Mouse (Mus musculus) intestine, embryonic 14.5 days (tissue): ENCODE results near the gene Fam19a5. TPM values are rescaled to one million over a fixed set of nuclear protein-coding genes. Genes with fewer than 3 reads are reported as not detected.
A peak's percentile ranks its signal among the peaks of the same experiment; 100 is the strongest.

Source experiments
- ATAC-seq: fragments of 200-750 bp; cut with Nextera tagmentation; replicated peaks from 2 replicates; pipeline ENCODE4 v1.8.0; 2017; ENCODE audit warnings: low read depth, moderate number of reproducible peaks, moderate TSS enrichment, moderate library complexity; ENCODE audit not compliant: low FRiP score, low TSS enrichment
- DNase-seq: peaks from one replicate; pipeline ENCODE4 v3.0.0-alpha.2; 2018; ENCODE audit warnings: low spot score
- H3K27ac ChIP-seq: fragments of 300-500 bp; sonication (generic); 2 replicates; pipeline ENCODE4 v1.5.1; 2014; ENCODE audit warnings: low read depth, mild to moderate bottlenecking, control low read depth
- H3K27me3 ChIP-seq: fragments of 300-500 bp; sonication (generic); replicated peaks from 2 replicates; pipeline ENCODE4 v1.6.1; 2014; ENCODE audit warnings: low read length, control low read depth; ENCODE audit not compliant: control insufficient read depth, insufficient read depth
- H3K36me3 ChIP-seq: fragments of 300-500 bp; sonication (generic); 2 replicates; pipeline ENCODE4 v1.6.1; 2014; ENCODE audit warnings: low read length, control low read depth; ENCODE audit not compliant: control insufficient read depth, insufficient read depth
- H3K4me1 ChIP-seq: fragments of 300-500 bp; sonication (generic); replicated peaks from 2 replicates; pipeline ENCODE4 v1.6.1; 2014; ENCODE audit warnings: low read length, control low read depth, mixed read lengths; ENCODE audit not compliant: control insufficient read depth, insufficient read depth
- H3K4me2 ChIP-seq: fragments of 300-500 bp; sonication (generic); 2 replicates; pipeline ENCODE4 v1.6.1; 2014; ENCODE audit warnings: low read length
- H3K4me3 ChIP-seq: fragments of 300-500 bp; sonication (generic); 2 replicates; pipeline ENCODE4 v1.5.1; 2014; ENCODE audit warnings: low read depth, low read length, control low read depth, mixed read lengths
- H3K9ac ChIP-seq: fragments of 300-500 bp; sonication (generic); 2 replicates; pipeline ENCODE4 v1.6.1; 2014; ENCODE audit warnings: mild to moderate bottlenecking, low read length
- H3K9me3 ChIP-seq: fragments of 300-500 bp; sonication (generic); 2 replicates; pipeline ENCODE4 v1.6.1; 2016; ENCODE audit warnings: low read length, control low read depth; ENCODE audit not compliant: control insufficient read depth
- WGBS: fragments of 180-500 bp; shearing (Covaris S2); extraction: QIAGEN DNeasy Blood & Tissue Kit; methylation state at CpG from one replicate; pipeline ENCODE4 v1.1.7; 2014; 5-methylcytosine and 5-hydroxymethylcytosine counted together
- polyA plus RNA-seq: library from polyadenylated mRNA; unstranded; fragments of >200 nt; fragmentation: Nextera tagmentation; extraction: Ambion mirVana; gene quantifications from 2 replicates; pipeline ENCODE4 v1.2.1, GENCODE M21; 2014

The Fam19a5 gene
- polyA plus RNA-seq, 1 experiment from 2014 or later: 3.7 TPM

DNA sequence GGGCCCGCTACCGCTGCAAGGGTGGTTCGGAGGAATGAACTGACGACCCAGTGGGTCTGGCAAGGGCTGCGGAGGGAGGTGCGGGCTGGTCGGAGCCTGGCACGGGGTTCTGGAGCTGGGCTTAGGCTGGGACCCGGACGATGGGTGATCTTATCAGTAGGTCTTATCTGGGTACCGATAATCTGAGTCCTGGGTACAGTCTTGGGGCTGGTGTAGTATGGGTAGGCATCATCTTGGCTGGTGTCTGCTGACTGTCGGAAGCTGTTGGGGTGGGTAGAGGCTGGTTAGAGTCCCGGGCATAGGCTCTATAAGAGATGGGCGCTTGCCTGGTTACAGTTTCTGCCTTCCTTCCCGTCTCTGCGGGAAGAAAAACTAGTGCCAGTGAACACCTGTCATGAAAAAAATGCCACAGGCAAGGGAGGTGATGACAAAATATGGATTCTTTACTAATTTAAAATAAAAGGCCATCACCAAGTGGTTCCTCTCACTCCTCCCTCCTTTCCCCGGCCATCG, 1.1 kb downstream of the Fam19a5 start:
- Histone ChIP-seq H3K9ac (peak overlapping the region; percentile 37; the same call in 1 of the 2 replicates), H3K4me1 (no peaks in the 10 kb centered on the region), H3K4me2 (peak overlapping the region; percentile 81), H3K36me3 (no peaks in the 10 kb centered on the region), H3K27ac (no peak overlapping the region), H3K9me3 (no peaks in the 10 kb centered on the region), H3K27me3 (peaks cover 74% of the 10 kb centered on the region), H3K4me3 (peak overlapping the region; percentile 41)
- no peak for ATAC-seq
- no peak for DNase-seq
- WGBS: 10% methylated on average over 18 of the region's 18 CpGs

DNA sequence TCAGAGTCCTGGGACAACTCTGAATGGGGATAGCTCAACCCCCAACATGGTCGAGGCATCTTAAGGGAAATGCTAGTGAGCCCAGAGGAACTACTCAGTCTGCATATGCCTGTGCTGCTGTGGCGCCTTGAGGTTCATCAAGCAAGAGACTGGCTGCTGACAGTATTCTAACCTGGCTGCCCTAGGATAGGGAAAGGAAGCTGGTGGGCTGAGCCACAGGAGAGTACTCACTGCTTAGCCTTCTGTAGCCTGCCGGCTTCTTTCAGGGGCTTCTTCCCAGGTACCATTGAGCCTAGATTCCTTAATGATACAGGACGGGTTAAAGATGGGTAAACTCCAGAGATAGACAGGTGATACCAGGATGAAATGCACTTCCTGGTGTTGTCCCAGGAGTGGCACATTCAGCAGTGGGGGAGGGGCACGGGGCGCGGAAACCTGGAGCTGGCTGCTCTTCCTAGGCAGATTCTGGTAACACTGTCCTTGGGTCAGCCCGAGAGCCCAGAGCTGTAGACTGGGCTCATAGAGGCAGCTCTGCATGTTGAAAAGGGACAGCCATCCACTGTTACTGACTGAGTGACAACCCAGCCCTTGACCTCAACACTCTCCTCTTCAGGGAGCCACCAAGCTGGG, 1.7 kb downstream of the Fam19a5 start:
- 21% methylated on average over 8 of the region's 8 CpGs for WGBS
- Histone ChIP-seq H3K27ac (no peak overlapping the region), H3K36me3 (no peaks in the 10 kb centered on the region), H3K9me3 (no peaks in the 10 kb centered on the region), H3K27me3 (peaks cover 80% of the 10 kb centered on the region), H3K4me2 (no peak overlapping the region), H3K9ac (no peak overlapping the region), H3K4me3 (0 out of 2 replicates have a peak overlapping the region, but pooled peaks have one; percentile 41), H3K4me1 (no peaks in the 10 kb centered on the region)
- ATAC-seq (no peak), DNase-seq (no peak)

DNA sequence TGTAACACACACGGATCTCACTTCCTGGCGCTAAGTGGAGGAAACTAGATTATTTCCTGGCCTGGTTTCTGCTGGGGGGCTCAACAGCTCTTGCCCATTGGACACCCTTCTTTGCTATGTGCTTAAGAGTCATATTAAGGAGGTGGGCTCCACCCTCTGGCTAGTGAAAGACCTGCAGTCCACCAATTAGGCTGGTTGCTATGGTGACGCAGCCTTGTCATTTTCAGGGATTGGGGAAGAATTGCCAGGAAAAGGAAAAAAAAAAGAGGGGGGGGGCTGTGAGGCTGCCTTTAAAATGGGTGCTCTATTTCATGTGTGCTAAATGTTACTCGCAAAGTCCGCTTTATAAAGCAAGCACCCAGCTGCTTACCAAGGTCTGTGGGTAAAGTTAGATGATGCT, 2.9 kb downstream of the Fam19a5 start:
- no peak for ATAC-seq
- H3K27me3 ChIP-seq: peaks cover 78% of the 10 kb centered on the region
- 42% methylated on average over 5 of the region's 5 CpGs for WGBS
- no peaks in the 10 kb centered on the region for H3K36me3 ChIP-seq
- H3K4me2 ChIP-seq: no peak overlapping the region
- H3K4me3 ChIP-seq: no peak overlapping the region
- peak; percentile 58 for DNase-seq
- no peaks in the 10 kb centered on the region for H3K9me3 ChIP-seq
- H3K27ac ChIP-seq: no peak overlapping the region
- H3K9ac ChIP-seq: no peak overlapping the region
- H3K4me1 ChIP-seq: no peaks in the 10 kb centered on the region

DNA sequence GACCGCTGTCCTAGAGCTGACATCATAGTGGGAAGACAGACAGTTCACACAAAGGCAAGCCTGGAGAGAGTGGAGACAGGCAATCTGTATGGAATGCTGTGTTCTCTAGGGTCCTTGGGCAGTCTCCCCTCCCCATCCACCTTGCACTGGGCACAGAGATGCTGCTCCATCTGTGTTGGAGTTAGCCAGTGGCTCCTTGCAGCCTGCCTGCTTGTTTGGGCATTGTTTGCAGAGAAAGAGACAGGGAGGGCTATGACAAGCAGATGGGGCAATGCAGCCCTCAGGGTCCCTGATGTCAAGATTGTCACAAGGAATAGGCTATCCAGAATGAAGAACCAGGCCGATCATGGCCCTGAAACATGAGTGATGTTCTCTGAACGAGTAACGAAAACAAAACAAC, 5.6 kb downstream of the Fam19a5 start:
- H3K9me3 ChIP-seq: no peaks in the 10 kb centered on the region
- H3K4me3 ChIP-seq: no peak overlapping the region
- H3K27me3 ChIP-seq: peaks cover 53% of the 10 kb centered on the region
- WGBS: 78% methylated on average over 4 of the region's 4 CpGs
- H3K36me3 ChIP-seq: no peaks in the 10 kb centered on the region
- H3K9ac ChIP-seq: no peak overlapping the region
- H3K4me1 ChIP-seq: no peaks in the 10 kb centered on the region
- H3K4me2 ChIP-seq: no peak overlapping the region
- DNase-seq (no peak), ATAC-seq (no peak)
- no peak overlapping the region for H3K27ac ChIP-seq

DNA sequence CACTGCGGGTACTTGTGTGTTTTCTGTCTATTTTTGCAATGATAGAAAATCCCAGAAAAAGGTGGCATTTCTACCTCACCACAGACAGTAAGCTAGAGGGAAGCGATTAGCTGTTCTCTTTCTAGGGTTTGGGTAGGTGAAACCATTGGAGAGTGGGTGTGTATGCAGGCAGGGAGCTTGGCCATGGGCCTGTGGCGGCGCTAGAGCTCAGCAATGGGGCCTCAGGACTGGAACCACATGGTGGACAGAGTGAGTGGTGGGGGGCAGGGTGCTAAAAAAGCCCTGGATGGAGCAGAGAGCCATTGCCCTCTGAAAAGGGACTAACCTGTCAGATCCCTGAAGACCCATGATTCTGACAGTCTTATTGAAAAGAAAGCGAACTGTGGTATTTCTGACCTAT, 6.7 kb downstream of the Fam19a5 start:
- peaks cover 43% of the 10 kb centered on the region for H3K27me3 ChIP-seq
- ATAC-seq (no peak), DNase-seq (no peak)
- H3K27ac ChIP-seq: no peak overlapping the region
- 51% methylated on average over 5 of the region's 5 CpGs for WGBS
- H3K9ac ChIP-seq: no peak overlapping the region
- no peaks in the 10 kb centered on the region for H3K9me3 ChIP-seq
- no peak overlapping the region for H3K4me2 ChIP-seq
- no peak overlapping the region for H3K4me3 ChIP-seq
- no peaks in the 10 kb centered on the region for H3K36me3 ChIP-seq
- H3K4me1 ChIP-seq: no peaks in the 10 kb centered on the region

DNA sequence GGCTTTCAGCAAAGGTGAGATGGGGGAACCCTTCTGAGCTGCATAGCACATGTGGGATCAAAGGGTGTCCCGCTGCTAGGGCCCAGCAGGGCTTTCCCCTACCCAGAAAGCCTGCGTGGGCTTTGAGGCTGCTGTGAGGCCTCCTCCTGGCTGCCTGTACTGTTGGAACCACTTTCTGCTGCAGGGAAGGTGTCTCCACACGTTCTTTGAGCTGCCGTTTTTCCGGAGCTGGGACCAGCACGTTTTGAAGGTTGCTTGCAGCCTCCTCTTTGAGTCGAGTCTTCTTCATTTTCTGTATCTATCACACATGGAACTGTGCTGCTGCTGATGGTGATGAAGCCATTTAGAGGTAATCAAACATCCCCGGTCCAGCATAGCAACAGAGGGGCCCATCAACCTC, 7.5 kb downstream of the Fam19a5 start:
- no peaks in the 10 kb centered on the region for H3K4me1 ChIP-seq
- DNase-seq: no peak
- ATAC-seq: no peak
- no peak overlapping the region for H3K27ac ChIP-seq
- no peaks in the 10 kb centered on the region for H3K36me3 ChIP-seq
- WGBS: 30% methylated on average over 8 of the region's 8 CpGs
- no peak overlapping the region for H3K4me3 ChIP-seq
- H3K27me3 ChIP-seq: peaks cover 35% of the 10 kb centered on the region
- no peak overlapping the region for H3K4me2 ChIP-seq
- no peaks in the 10 kb centered on the region for H3K9me3 ChIP-seq
- no peak overlapping the region for H3K9ac ChIP-seq

DNA sequence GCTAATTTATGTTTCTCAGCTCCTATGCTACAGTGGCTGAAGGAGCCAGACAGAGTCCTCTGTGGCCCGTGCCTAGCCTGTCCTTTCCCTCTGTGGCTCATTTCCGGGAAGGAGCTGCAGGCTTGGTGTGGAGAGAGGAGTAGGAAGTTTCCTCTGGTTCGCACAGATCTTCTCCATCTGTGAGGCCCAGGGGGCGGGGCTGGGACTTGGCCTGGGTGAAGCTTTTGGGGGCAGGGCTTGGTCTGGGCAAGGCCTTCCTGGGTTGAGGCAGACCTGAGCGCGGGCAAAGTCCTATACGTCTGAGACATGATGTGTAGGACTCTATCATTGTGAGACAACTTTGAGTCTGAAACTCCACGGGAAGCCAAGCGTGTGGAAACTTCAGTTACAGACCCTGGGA, 11.7 kb downstream of the Fam19a5 start:
- 75% methylated on average over 9 of the region's 9 CpGs for WGBS
- no peaks in the 10 kb centered on the region for H3K9me3 ChIP-seq
- no peak overlapping the region for H3K9ac ChIP-seq
- H3K27me3 ChIP-seq: peaks cover 3% of the 10 kb centered on the region; the same call in 1 of the 2 replicates
- no peak overlapping the region for H3K4me2 ChIP-seq
- ATAC-seq (no peak), DNase-seq (no peak)
- H3K36me3 ChIP-seq: no peaks in the 10 kb centered on the region
- H3K27ac ChIP-seq: no peak overlapping the region
- H3K4me1 ChIP-seq: no peaks in the 10 kb centered on the region
- H3K4me3 ChIP-seq: no peak overlapping the region

DNA sequence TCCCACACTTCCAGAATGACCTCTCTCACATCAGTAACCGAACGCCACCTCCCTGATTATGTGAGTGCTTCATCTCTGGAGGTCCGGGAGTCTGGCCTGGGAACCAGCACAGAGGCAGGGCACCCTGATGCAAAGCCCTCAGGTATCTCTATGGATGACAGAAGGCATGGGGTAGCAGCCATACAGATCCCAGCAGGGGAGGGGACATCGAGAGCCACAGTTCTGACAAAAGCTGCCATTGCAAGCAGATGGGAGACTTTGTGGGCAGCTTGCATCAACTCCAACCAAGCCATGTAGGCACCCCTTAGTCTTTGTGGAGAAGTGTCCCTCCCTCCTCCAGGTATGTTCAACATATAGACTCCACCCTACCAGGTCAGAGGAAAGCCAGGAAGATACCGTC, 20.2 kb downstream of the Fam19a5 start:
- no peak for ATAC-seq

More for the DNA sequence above, 20.2 kb downstream of the Fam19a5 start:
- no peaks in the 10 kb centered on the region for H3K36me3 ChIP-seq
- no peaks in the 10 kb centered on the region for H3K9me3 ChIP-seq
- no peaks in the 10 kb centered on the region for H3K27me3 ChIP-seq
- no peaks in the 10 kb centered on the region for H3K4me1 ChIP-seq
- H3K27ac ChIP-seq: no peak overlapping the region
- no peak overlapping the region for H3K4me2 ChIP-seq
- H3K9ac ChIP-seq: no peak overlapping the region
- no peak for DNase-seq
- 90% methylated on average over 5 of the region's 5 CpGs for WGBS
- H3K4me3 ChIP-seq: no peak overlapping the region
